Mouse (Mus musculus) urinary bladder, adult 18-20 months (tissue): ENCODE measurements around the gene Pitpnc1.

Experiments used
- DNase-seq, 2 experiments: peaks; one replicate each; pipeline ENCODE4 v3.0.0; 2022; ENCODE audit warnings: low spot score in 2 of 2, mixed read lengths in 2 of 2

Pitpnc1 gene

DNA sequence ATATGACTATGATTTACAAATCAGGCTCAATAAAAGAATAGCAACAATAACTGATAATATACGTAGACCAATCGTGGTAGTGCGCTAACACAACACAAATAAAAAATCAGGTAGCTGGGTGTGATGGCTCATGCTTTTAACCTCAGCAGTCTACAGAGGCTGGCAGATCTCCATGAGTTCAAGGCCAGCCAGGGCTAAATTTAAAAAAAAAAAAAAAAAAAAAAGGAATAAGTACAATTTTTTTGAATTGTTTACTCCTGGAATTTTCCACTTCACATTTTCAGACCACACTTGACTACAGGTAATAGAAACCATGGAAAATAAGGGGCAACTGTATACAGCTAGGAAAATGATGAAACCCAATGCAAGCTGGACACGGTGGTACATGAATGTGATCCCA, 97.3 kb downstream of the Pitpnc1 start:
- DNase-seq, result no peak

DNA sequence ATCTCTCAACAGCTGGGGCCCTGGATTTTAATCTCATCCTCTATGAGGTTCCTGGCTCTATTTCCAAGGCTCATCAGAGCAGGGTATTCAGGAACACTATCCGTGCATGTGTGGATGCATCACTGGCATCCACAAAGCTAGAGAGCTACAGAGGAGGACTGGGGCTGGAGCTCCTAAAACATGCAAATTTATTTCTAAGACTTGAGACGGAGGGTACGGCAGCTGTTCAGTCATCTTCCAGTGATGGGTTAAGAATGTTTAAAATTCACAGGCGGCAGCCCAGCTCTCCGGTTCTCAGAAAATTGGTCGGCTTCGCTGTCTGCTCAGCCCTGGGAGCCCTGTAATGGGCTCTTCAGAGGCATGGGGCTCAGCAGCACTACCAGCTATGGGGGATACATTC, 97.8 kb downstream of the Pitpnc1 start:
- no peak for DNase-seq

DNA sequence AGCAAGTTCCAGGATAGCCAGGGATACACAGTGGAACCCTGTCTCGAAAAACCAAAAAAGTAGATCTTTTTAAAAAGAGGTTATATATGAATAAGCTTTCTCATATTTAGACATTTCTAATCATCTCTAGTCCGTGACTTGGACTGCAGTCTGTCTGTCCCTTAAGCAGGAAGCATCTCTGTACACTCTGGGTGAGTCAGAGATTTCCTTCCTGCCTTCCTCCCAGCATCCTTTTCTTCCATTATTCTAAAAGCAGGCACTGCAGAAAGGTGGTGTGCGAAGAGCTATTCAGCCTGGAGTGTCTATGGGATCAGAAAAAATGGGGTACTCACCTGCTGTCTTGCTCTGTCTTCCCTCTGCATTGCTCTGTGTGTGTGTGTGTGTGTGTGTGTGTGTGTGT, 100.0 kb downstream of the Pitpnc1 start:
- DNase-seq, result no peak

DNA sequence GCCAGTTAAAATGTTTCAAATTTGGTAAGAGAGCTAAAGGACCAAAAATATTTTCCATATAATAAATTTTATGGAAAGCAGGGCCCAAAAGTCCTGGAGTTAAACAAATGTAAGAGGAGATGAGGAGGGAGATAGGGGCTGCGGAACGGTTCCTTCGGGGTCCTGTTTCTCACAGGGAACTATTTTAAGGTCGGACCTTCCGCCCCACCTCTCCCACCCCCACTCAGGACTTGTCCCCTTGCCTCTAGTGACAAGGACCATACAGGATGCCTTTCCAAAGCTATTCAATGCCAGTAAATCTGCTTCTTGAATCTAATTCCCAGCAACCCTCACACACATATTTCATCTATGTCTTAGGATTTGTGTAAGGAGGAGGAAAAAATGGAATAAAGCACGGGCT, 100.8 kb downstream of the Pitpnc1 start:
- DNase-seq, result no peak

DNA sequence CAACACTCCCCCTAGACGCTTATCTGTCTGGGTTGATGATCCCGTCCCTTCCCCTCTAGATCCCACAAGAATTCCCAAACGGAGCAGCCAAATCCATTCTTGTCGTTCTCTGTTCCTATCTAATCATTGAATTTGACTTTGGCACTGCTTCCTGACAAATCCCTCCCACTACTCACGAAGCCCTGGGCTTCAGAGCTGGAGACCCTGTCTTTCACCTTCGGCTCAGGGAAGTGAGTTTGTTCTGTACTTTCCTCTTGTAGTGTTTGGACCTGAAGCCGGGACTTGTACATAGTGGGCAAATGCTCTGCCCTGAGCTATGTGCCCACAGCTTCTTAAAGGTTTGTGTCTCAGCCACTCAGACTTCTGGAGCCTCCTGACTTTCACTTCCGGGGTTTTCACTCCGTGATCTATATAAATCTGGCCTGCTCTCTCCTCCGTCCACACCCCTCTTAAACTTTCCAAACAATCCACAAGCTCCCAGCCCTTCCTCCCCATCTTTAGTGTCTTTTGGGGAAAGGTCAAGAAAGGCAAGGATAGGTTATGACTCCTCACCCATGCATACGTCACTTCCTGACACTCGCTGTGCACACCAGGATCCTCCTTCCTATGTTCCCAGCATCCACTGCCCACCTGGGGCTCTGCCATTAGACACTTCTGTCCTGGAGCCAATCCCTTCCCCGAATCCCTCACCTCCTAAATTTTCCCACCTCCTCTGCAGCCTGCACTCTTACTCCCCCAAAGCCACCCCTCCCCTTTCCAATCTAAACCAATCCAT, 104.4 kb downstream of the Pitpnc1 start:
- no peak for DNase-seq

DNA sequence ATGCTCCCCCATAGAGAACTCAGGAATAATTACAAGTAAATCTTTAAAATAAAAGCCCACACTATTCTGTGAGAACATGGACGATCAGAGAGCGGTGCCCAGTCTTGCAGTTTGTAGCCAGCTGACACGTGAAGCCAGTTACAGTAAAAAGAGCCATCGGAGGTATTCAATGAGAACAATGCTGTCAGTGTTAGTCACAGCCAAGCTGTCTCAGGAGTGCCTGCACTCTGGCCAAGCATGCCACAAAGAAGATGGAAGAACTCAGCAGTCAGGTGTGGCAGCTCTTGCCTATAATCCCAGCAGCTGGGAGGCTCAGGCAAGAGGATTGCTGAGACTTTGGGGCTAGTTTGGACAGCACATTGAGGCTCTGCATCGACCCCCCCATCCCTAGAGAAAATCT, 111.8 kb downstream of the Pitpnc1 start:
- no peak for DNase-seq

DNA sequence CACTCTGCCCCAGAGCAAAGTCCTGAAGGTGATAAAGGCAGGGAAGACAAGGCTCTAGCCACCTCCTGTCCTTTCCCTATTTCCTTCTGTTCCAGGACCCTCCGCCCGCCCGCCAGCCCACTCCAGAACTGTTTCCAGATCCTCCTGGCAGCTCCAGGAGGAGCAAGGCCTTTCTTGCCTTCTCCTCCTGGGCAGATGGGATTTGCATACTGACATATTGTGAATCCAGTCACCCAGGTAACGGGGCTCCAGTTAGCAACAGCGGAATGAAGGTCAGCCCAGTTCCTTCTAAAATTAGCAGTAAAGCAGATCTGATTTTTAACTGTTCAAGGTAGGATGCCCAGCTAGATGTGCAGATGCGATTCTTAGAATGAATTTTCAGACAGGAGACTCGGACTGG, 114.3 kb downstream of the Pitpnc1 start:
- no peak for DNase-seq

DNA sequence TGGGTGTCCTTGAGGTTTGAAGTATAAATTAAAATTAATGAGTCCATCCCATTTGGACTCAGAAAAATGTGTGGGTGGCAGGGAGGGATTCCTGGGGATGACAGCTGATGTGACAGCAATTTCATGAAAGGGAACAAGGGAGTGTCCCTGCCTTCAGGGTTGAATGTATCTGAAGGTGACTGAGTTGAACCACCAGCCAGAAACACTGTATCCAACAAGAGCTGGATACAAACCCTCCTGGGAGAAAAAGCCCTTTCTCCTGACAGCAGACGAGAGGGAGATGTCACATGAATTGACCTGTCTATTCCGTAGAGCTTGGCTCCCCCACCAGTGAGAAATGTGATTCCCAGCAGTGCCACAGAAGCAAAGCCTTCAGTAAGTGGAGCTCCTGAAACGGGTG, 115.0 kb downstream of the Pitpnc1 start:
- no peak for DNase-seq

DNA sequence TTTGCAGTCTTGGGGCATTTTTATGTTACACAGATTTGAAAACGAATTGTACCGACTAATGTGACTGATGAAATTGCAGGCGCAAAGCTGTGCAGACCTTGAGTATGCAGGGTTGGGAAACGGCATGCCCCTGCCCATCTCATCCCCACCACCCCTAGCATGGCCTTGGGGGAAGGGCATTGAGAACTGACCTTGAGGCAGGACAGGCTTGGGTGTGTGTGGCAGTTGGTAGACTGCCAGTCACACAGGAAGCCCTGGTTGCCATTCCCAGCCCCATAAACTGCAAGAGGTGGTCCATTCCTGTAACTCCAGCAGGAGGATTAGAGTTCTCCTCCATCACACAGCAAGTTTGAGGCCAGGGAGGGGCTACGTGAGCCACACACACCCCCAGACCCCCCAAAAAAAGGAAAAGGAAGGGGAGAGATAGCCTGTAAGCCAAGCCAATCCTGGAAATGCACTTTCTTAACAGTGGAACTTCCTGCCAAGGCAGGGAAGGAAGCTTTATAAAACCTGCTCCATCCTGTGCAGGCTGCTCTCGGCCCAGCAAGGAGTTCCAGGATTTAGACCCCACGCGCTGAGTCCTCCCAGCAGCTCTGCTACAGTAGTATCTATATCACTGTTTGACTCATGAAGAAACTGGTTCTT, 115.9 kb downstream of the Pitpnc1 start:
- no peak for DNase-seq

DNA sequence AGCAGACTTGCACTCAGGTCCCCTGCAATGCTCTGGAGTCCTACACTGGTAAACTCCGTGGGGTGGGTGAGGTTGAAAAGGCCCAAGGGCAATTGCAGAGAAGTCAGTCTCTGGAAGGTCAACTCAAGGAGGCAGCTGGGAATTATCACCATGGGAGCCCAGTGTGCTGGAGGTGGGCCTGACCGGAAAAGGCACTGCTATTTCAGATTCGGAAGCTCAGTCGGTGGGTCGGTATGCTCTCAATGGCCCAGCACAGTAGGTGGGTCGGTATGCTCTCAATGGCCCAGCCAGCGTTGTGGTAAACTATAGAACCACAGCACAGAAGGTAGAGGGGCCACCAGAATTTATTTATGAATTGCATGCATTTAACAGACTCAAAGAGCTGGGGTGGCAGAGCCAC, 117.9 kb downstream of the Pitpnc1 start:
- DNase-seq, result no peak

DNA sequence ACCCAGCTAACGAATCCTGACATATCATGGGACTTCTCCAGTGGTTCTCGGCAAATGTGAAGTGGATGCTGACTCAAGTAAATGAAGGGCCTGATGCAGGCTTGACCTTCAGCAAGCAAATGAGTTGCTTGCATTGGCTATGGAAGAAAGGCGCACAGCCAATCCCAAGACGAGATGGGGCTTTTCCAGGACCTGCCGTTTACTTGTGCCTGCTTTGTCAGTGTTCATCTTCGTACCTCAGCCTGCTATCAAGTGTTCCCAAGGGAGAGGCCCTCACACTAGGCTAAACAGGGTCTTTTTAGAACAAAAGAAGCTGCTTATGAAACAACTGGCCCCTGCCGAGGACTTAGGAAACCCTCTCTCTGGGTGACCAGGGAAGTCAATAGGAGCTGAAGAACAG, 120.7 kb downstream of the Pitpnc1 start:
- DNase-seq, result no peak

DNA sequence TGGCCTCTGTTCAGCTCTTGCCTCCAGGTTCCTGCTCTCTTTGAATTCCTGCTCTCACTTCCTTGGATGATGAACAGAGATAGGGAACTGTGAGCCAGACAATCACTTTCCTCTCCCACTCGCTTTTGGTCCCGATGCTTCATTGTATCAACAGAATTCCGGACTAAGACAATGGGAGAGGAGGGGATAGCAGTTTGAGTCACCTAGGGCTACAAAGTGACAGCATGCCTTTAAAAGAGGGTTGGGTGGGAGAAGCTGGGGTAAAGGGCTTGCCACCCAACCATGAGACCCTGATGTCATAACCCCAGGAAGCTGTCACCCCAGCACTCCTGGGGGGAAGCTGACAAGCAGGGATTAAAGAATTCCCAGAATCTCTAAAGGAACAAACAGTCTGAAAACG, 127.5 kb downstream of the Pitpnc1 start:
- no peak for DNase-seq

DNA sequence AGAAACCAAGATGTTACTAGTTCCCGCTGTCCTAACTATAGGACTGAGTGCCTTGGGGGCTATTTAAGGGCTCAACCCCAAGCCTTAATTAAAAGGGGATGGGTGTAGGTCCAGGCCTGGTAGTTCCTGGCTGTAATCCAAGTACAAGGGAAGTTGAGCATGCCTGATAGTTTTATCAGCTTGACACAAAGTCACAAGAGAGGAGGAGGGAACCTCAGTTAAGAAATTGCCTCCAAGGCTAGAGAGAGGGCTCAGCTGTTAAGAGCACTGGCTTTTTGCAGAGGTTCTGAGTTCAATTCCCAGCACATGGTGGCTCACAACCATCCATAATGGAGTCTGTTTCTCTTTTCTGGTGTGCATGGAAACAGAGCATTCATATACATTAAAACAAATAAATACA, 128.1 kb downstream of the Pitpnc1 start:
- DNase-seq, result no peak

DNA sequence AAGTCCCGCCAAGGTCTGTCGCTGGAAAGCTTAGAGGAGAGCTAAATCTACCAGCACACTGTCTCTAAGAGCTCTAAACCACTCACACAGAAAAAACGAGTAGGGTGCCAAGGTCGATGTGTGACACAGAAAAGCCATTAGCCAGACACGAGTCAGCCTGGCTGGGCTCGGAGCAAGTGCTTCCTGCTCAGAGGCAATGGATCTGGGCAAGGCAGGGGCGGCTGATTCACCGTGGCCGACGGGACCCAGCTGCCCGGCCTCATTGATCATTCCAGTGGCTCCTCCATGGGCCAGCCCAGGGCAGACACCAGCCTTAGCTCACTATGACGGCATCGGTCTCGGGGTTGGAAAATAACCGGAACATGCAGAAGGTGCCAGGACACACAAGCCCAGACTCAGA, 129.2 kb downstream of the Pitpnc1 start:
- DNase-seq, result peak; percentile 18 to 23

DNA sequence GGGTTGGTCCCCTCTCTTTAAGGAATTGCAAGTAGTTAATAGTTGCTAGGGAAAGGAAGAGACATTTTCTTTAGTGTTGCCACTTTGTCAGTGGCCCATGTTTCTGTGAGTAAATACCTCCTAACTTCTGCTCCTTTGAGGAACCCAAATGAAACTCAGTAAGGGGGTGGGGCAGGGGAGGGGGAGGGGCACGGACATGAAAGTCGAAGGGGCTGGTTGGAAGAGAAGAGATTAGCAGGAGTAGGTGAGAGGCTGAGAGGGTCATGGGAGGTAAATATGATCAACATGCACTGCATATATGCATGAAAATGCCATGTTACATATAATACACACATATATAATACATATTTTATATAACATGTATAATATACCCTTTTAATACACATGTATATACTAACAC, 129.7 kb downstream of the Pitpnc1 start:
- no peak for DNase-seq

DNA sequence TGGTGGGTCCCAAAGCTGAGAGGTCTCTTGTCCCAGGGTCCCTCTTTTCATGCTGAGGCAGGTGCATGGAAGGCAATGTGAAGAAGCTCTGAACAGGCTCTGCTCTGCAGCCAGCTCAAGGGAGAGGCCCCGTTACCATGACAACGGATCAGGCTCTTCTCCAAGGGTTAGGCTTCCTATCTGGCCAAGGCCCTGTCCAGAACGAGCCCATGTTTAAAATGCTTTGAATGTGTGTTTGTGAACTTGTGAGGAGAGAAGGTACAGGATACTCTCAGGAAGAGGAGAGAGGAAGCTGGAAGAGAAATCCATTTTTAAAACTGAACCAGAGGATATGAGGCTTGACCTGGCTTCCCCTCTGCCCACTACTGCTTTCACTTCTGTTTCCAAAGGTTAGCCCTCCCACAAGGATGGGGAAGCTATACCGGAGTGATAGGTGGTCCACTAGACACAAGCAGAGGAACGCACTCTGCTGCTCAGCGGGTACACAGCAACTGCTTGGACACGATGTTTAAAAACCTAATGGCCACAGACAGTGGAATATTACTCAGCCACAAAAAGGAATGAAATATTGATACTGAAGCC, 131.2 kb downstream of the Pitpnc1 start:
- no peak for DNase-seq

DNA sequence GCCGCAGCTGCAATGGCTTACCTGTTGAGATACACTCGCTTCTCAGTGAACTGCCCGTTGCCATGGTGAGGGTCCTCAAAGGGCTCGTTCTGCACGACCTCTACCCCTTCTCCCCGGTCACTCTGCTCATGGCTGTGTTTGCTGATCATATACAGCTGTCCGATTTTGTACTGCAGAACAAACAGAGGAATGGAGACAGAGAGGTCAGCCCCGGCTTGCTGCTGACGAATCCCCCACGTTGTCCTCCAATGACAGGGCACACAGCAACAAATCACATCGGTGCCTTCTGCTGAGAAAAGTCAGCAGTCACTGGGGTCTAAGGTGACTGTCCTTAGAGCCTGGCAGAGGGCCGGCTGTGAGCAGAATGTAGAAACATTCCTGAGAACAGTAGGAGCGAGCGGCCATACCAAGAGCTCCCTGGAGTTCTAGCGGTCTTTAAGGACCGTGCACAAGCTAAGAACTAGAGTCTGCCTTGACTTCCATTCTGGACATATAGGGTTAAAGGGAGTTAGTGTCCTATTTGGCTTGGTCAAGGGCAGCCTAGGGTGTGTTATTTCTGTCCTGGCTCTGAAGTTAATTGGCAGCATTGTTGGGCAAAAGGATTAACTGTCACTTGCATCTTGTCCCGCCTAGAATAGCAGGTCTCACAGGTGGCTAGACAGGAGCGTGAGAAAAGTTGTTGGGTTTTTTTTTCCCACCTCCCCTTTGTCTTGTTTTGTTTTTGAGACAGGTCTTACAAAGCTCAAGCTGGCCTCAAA, 132.9 kb downstream of the Pitpnc1 start:
- no peak for DNase-seq

DNA sequence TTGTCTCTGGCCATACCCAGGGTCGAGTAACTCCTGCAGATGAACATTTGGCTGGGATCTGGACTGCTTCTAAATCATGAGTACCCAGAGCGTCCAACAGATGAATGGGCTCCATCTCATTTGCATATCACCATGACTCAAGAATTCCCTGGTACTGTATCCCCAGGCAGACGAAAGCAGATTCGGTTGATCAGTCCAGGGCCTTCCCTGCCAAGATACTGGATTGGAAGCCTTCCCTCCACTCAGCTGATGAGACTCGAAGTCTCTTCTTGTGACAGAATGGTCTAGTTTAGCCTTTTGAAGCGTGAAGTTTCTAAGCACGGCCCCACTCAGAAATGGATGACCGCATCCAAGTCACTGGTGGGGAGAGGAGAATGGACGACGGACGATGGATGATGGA, 134.7 kb downstream of the Pitpnc1 start:
- no peak for DNase-seq

DNA sequence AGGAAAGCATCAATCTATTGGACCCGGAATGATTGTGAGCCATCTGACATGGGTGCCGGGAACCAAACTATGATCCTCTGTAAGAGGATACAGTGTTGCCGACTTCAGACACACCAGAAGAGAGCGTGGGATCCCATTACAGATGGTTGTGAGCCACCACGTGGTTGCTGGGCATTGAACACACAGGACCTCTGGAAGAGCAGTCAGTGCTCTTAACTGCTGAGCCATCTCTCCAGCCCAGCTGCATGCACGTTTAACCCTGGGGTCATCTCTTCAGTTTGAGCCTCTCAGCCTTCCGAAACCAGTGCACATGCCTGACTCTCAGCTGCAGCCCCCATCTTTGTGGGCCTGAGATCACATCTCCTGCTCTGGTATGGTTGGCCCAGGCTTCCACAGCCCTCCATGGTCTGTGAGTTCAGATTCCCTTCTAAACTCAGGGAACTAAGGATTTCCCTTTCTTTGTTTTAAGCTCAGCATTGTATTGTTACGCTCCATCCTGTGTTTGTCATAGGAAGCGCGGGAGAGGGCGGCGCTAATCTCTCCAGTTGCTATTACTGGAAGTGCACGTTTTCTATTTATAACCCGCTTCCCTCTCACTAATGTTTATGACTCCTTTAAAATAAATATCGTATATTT, 135.5 kb downstream of the Pitpnc1 start:
- no peak for DNase-seq

DNA sequence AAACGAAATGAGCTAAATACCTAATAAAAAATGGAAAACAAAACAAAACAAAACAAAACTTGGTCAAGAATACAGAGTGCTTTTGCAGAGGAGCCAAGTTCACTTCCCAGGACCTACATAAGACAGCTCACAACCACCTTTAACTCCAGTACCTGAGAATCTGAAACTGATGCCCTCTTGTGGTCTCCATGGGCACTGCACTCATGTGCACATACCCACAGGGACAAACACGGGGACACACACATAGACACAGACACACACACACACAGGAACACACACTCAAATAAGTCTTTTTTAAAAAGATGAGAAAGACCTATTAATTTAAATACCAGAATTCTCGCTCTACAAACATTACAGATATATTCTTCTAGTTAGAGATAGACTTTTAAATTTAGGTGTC, 137.6 kb downstream of the Pitpnc1 start:
- DNase-seq, result no peak

DNA sequence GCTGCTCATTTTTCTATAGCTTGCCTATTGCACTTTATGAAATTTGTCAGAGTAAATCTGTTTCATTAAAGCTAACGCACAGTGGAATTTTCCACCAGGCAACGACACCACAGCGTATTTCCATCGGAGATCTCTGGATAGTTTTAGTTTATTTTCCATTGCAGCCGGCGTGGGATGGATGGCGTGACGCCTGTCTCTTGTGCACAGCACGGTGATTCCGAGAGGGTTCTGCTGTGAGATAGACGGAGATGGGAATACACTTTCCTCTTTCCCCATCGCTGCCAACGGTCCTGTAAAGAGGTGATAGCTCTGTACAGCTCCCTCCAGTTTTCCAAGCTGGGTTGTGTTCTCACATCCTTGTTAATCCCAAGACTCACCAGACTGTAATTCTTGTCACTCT, 138.2 kb downstream of the Pitpnc1 start:
- DNase-seq, result no peak

DNA sequence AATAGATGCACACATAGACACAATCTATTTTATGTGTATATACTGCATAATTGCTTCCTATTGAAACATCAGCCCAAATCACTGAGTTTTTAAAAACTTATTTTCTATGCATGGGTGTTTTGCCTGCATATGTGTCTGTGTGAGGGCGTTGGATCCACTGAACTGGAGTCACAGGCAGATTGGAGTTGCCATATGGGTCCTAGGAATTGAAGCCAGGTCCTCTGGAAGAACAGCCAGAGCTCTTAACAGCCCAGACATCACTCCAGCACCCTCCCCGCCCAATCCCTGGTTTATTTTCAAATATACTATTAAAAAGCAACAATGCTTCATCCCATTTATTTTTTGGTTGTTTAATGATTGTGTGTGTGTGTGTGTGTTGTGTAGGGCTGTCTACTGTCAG, 139.1 kb downstream of the Pitpnc1 start:
- no peak for DNase-seq
